Mouse (Mus musculus) forebrain, postnatal 0 days (tissue): ENCODE data around the gene Zrsr1. TPM values are rescaled to one million over a fixed set of nuclear protein-coding genes. Genes with fewer than 3 reads are reported as not detected.

Source experiments
- ATAC-seq: fragments of 200-750 bp; cut with Nextera tagmentation; 2 replicates; pipeline ENCODE4 v1.8.0; 2017; ENCODE audit warnings: mild to moderate bottlenecking, moderate library complexity
- DNase-seq: peaks from one replicate; pipeline ENCODE4 v3.0.0-alpha.2; 2015
- H3K27ac ChIP-seq: fragments of 300-500 bp; sonication (generic); 2 replicates; pipeline ENCODE4 v1.5.1; 2014; ENCODE audit warnings: low read depth, mild to moderate bottlenecking, antibody characterized with exemption, low read length, moderate library complexity, mixed read lengths
- H3K27me3 ChIP-seq: fragments of 300-500 bp; sonication (generic); 2 replicates; pipeline ENCODE4 v1.6.1; 2014; ENCODE audit warnings: mild to moderate bottlenecking, low read length, mixed read lengths; ENCODE audit not compliant: insufficient read depth
- H3K36me3 ChIP-seq: fragments of 300-500 bp; sonication (generic); 2 replicates; pipeline ENCODE4 v1.6.1; 2014; ENCODE audit warnings: mild to moderate bottlenecking, moderate library complexity; ENCODE audit not compliant: insufficient read depth
- H3K4me1 ChIP-seq: fragments of 300-500 bp; sonication (generic); 2 replicates; pipeline ENCODE4 v1.6.1; 2014; ENCODE audit warnings: antibody characterized with exemption; ENCODE audit not compliant: insufficient read depth
- H3K4me2 ChIP-seq: fragments of 300-500 bp; sonication (generic); 2 replicates; pipeline ENCODE4 v1.6.1; 2014; ENCODE audit warnings: low read depth, mild to moderate bottlenecking, moderate library complexity
- H3K4me3 ChIP-seq: fragments of 300-500 bp; sonication (generic); 2 replicates; pipeline ENCODE4 v1.5.1; 2014; ENCODE audit warnings: low read depth, low read length, mixed read lengths
- H3K9ac ChIP-seq: fragments of 300-500 bp; sonication (generic); 2 replicates; pipeline ENCODE4 v1.6.1; 2014; ENCODE audit warnings: mild to moderate bottlenecking
- H3K9me3 ChIP-seq: fragments of 300-500 bp; sonication (generic); 2 replicates; pipeline ENCODE4 v1.6.1; 2016; ENCODE audit warnings: low read length
- CTCF ChIP-seq: sonication (generic); IDR thresholded peaks from 2 replicates; pipeline ENCODE4 v1.5.1; 2016; ENCODE audit warnings: antibody characterized with exemption, control low read depth, low read depth
- WGBS: fragments of 180-500 bp; shearing (Covaris S2); extraction: QIAGEN DNeasy Blood & Tissue Kit; methylation state at CpG from one replicate; pipeline ENCODE4 v1.1.7; 2014; 5-methylcytosine and 5-hydroxymethylcytosine counted together
- polyA plus RNA-seq: library from polyadenylated mRNA; unstranded; fragments of >200 nt; fragmentation: Nextera tagmentation; extraction: Ambion mirVana; gene quantifications from 2 replicates; pipeline ENCODE4 v1.2.1, GENCODE M21; 2015
- total RNA-seq: library from RNA; depleted of rRNA; stranded (reverse); fragments of >200 nt; gene quantifications from 2 replicates; pipeline ENCODE4 v1.2.3, GENCODE M21; 2014; rRNA removed

Gene Zrsr1
- total and polyA plus RNA-seq, 2 experiments from 2014 or later, result 6.4 to 17.5 TPM

GRCm38 (mm10) chr11:23020841-23021240 is 49.0 kb downstream of the Zrsr1 start:
- no peak for ATAC-seq
- TF ChIP-seq CTCF, result no peak
- 96% methylated on average over 14 of the region's 14 CpGs for WGBS

GRCm38 (mm10) chr11:23023155-23023554 is 51.4 kb downstream of the Zrsr1 start:
- Histone ChIP-seq H3K4me1 (no peaks in the 10 kb centered on the region), H3K9me3 (no peaks in the 10 kb centered on the region), H3K9ac (no peak overlapping the region), H3K27me3 (no peaks in the 10 kb centered on the region), H3K4me2 (no peak overlapping the region), H3K4me3 (no peak overlapping the region), H3K27ac (no peak overlapping the region), H3K36me3 (no peaks in the 10 kb centered on the region)
- ATAC-seq (no peak), DNase-seq (no peak)
- WGBS, result 96% methylated on average over 2 of the region's 2 CpGs
- TF ChIP-seq CTCF, result no peak

More at GRCm38 (mm10) chr11:23020841-23021240, 49.0 kb downstream of the Zrsr1 start:
- Histone ChIP-seq H3K4me3 (no peak overlapping the region), H3K9ac (no peak overlapping the region), H3K4me2 (no peak overlapping the region), H3K27me3 (no peaks in the 10 kb centered on the region), H3K27ac (no peak overlapping the region), H3K9me3 (no peaks in the 10 kb centered on the region), H3K4me1 (no peaks in the 10 kb centered on the region), H3K36me3 (no peaks in the 10 kb centered on the region)
- no peak for DNase-seq

GRCm38 (mm10) chr11:23024169-23024568 is 52.4 kb downstream of the Zrsr1 start:
- H3K27me3 ChIP-seq, result no peaks in the 10 kb centered on the region
- H3K4me3 ChIP-seq, result no peak overlapping the region
- no peaks in the 10 kb centered on the region for H3K36me3 ChIP-seq
- H3K4me2 ChIP-seq, result no peak overlapping the region
- DNase-seq, result no peak
- ATAC-seq, result no peak
- 54% methylated on average over 3 of the region's 3 CpGs for WGBS
- H3K27ac ChIP-seq, result no peak overlapping the region
- no peaks in the 10 kb centered on the region for H3K9me3 ChIP-seq
- H3K9ac ChIP-seq, result no peak overlapping the region
- TF ChIP-seq CTCF, result no peak
- H3K4me1 ChIP-seq, result no peaks in the 10 kb centered on the region

Other genes starting within 250 kb of the Zrsr1 start
- gene B3gnt2, start 111.0 kb upstream of the Zrsr1 start, total RNA-seq, result 3.1 and 6.7 TPM in 2 replicates
- 3.0 and 3.6 TPM in 2 replicates for gene B3gnt2, start 111.0 kb upstream of the Zrsr1 start, polyA plus RNA-seq
- 0.81 and 2.8 TPM in 2 replicates for gene Gm28048, start 10.1 kb downstream of the Zrsr1 start, total RNA-seq
- 1.3 and 4.2 TPM in 2 replicates for gene Gm28048, start 10.1 kb downstream of the Zrsr1 start, polyA plus RNA-seq
- 44.0 and 64.3 TPM in 2 replicates for gene Commd1, start 10.4 kb downstream of the Zrsr1 start, total RNA-seq
- 207 and 250 TPM in 2 replicates for gene Commd1, start 10.4 kb downstream of the Zrsr1 start, polyA plus RNA-seq
- gene Cct4, start 18.5 kb downstream of the Zrsr1 start, total RNA-seq, result 236 and 265 TPM in 2 replicates
- gene Cct4, start 18.5 kb downstream of the Zrsr1 start, polyA plus RNA-seq, result 269 and 271 TPM in 2 replicates
- 7.8 and 9.5 TPM in 2 replicates for gene Fam161a, start 35.5 kb downstream of the Zrsr1 start, total RNA-seq
- 3.4 and 6.9 TPM in 2 replicates for gene Fam161a, start 35.5 kb downstream of the Zrsr1 start, polyA plus RNA-seq